Comparison of ENCODE assay signal across 8 mouse cellular contexts in genomic region chr17:47294091-47294534, GRCm38 (mm10).
DNase-seq lines count a peak whose midpoint lies in the region; ATAC-seq and TF ChIP-seq lines count a peak whose summit lies in the region.

No protein-coding gene starts in this region.

- TF ChIP-seq EP300 in lung, postnatal 0 days (IDR thresholded peaks at IDR 0.05): no peak; the same call in 1 of the 2 replicates
- no peak for TF ChIP-seq EP300 in stomach, postnatal 0 days (optimal IDR thresholded peaks at IDR 0.05)

- no peak for TF ChIP-seq CTCF in liver, adult 2 months (IDR thresholded peaks at IDR 0.05; ENCODE audit: low read depth, low read length)
- no peak for TF ChIP-seq CTCF in lung, postnatal 0 days (IDR thresholded peaks at IDR 0.05)
- no peak for TF ChIP-seq CTCF in stomach, postnatal 0 days (IDR thresholded peaks at IDR 0.05; ENCODE audit: low read depth)

- H3K4me1 ChIP-seq in liver, adult 2 months (ENCODE audit: control insufficient read depth, insufficient read depth, low read length): peaks cover 7% of the 10 kb centered on the region; the same call in 1 of the 2 replicates
- H3K4me1 ChIP-seq in forebrain, embryonic 12.5 days: peaks cover 18% of the 10 kb centered on the region
- peaks cover 19% of the 10 kb centered on the region for H3K4me1 ChIP-seq in lung, postnatal 0 days (ENCODE audit: insufficient read depth, low read depth, low read length)
- peaks cover 14% of the 10 kb centered on the region for H3K4me1 ChIP-seq in stomach, postnatal 0 days (replicated peaks; ENCODE audit: control insufficient read depth, insufficient read depth)

- H3K9me3 ChIP-seq in forebrain, embryonic 12.5 days: no peaks in the 10 kb centered on the region
- no peaks in the 10 kb centered on the region for H3K9me3 ChIP-seq in lung, postnatal 0 days (ENCODE audit: low read length)
- H3K9me3 ChIP-seq in stomach, postnatal 0 days (ENCODE audit: control insufficient read depth, low read length): no peaks in the 10 kb centered on the region

- no peak for DNase-seq in liver, adult 2 months (ENCODE audit: extremely low read depth, low read depth, low spot score)
- DNase-seq in liver: no peak
- peak; percentile 92 for DNase-seq in lung, postnatal 0 days (ENCODE audit: low spot score)
- peak; percentile 75 for DNase-seq in stomach, postnatal 0 days (ENCODE audit: low spot score)
- no peak for DNase-seq in c-Kit-positive CD71-positive TER-119-positive erythroid progenitor cells, embryonic 14.5 days (ENCODE audit: low spot score)
- no peak for DNase-seq in frontal cortex, postnatal 10 days (ENCODE audit: low spot score in 2 of 2)

- no peak overlapping the region for H3K4me2 ChIP-seq in forebrain, embryonic 12.5 days
- no peak overlapping the region for H3K4me2 ChIP-seq in lung, postnatal 0 days (replicated peaks; ENCODE audit: low read depth, low read length)
- H3K4me2 ChIP-seq in stomach, postnatal 0 days (replicated peaks; ENCODE audit: low read depth): no peak overlapping the region

- 0 out of 2 replicates have a peak, but pooled peaks have one; percentile 30 for ATAC-seq in forebrain, embryonic 12.5 days (ENCODE audit: low FRiP score)
- peak; percentile 75 to 90 for ATAC-seq in hematopoietic stem cell, adult 5-6 weeks (replicated peaks in 1 of 2; ENCODE audit: insufficient read depth in 1 of 2, low FRiP score in 2 of 2, low TSS enrichment in 1 of 2, low read depth in 1 of 2, poor library complexity in 2 of 2, severe bottlenecking in 2 of 2)
- ATAC-seq in lung, postnatal 0 days: peak; percentile 89
- peak; percentile 92 for ATAC-seq in stomach, postnatal 0 days (ENCODE audit: low FRiP score, low TSS enrichment)

- H3K36me3 ChIP-seq in liver, adult 2 months (ENCODE audit: control insufficient read depth, insufficient read depth, low read length): no peaks in the 10 kb centered on the region
- H3K36me3 ChIP-seq in forebrain, embryonic 12.5 days (replicated peaks): no peaks in the 10 kb centered on the region
- H3K36me3 ChIP-seq in lung, postnatal 0 days (ENCODE audit: insufficient read depth, low read length): no peaks in the 10 kb centered on the region
- no peaks in the 10 kb centered on the region for H3K36me3 ChIP-seq in stomach, postnatal 0 days (ENCODE audit: control insufficient read depth, insufficient read depth, low read length)

- no peak overlapping the region for H3K4me3 ChIP-seq in liver, adult 2 months (ENCODE audit: insufficient read depth, low read depth, low read length)
- no peak overlapping the region for H3K4me3 ChIP-seq in forebrain, embryonic 12.5 days (replicated peaks)
- no peak overlapping the region for H3K4me3 ChIP-seq in lung, postnatal 0 days (ENCODE audit: low read depth, low read length)
- no peak overlapping the region for H3K4me3 ChIP-seq in stomach, postnatal 0 days (ENCODE audit: low read depth, low read length)

- H3K27me3 ChIP-seq in liver, adult 2 months (ENCODE audit: control insufficient read depth, insufficient read depth, low read length): no peaks in the 10 kb centered on the region
- H3K27me3 ChIP-seq in forebrain, embryonic 12.5 days: no peaks in the 10 kb centered on the region
- H3K27me3 ChIP-seq in lung, postnatal 0 days (replicated peaks; ENCODE audit: insufficient read depth, low read length): no peaks in the 10 kb centered on the region
- H3K27me3 ChIP-seq in stomach, postnatal 0 days (ENCODE audit: control insufficient read depth, insufficient read depth, low read length): no peaks in the 10 kb centered on the region

- H3K79me2 ChIP-seq in liver, adult 2 months (ENCODE audit: control insufficient read depth, insufficient read depth, low read length): no peaks in the 10 kb centered on the region

- WGBS in liver, adult 2 months: 68% methylated on average over 5 of the region's 5 CpGs
- WGBS in forebrain, embryonic 12.5 days: 35% methylated on average over 5 of the region's 5 CpGs
- 18% methylated on average over 5 of the region's 5 CpGs for WGBS in lung, postnatal 0 days
- WGBS in stomach, postnatal 0 days: 12% methylated on average over 5 of the region's 5 CpGs

- H3K9ac ChIP-seq in liver, adult 2 months (ENCODE audit: low read depth, low read length): no peak overlapping the region
- no peak overlapping the region for H3K9ac ChIP-seq in forebrain, embryonic 12.5 days
- H3K9ac ChIP-seq in lung, postnatal 0 days (replicated peaks; ENCODE audit: low read depth): no peak overlapping the region
- no peak overlapping the region for H3K9ac ChIP-seq in stomach, postnatal 0 days (ENCODE audit: low read length)

- H3K27ac ChIP-seq in liver, adult 2 months (replicated peaks; ENCODE audit: insufficient read depth, low read depth, low read length): peak overlapping the region; percentile 68; the same call in 1 of the 2 replicates
- no peak overlapping the region for H3K27ac ChIP-seq in forebrain, embryonic 12.5 days
- peak overlapping the region; percentile 84 for H3K27ac ChIP-seq in lung, postnatal 0 days (ENCODE audit: low read length)
- peak overlapping the region; percentile 53 for H3K27ac ChIP-seq in stomach, postnatal 0 days (replicated peaks)

- TF ChIP-seq POLR2A in liver, adult 2 months (IDR thresholded peaks at IDR 0.05; ENCODE audit: extremely low read depth, insufficient read depth, low read length): no peak

Comparison
In these comparisons a context has a peak if more than half of its experiments do, and no peak if none do; other contexts are left out.
1. DNase-seq: peak in lung, postnatal 0 days (single experiment) and stomach, postnatal 0 days (single experiment); none in liver, adult 2 months (single experiment), liver (single experiment), c-Kit-positive CD71-positive TER-119-positive erythroid progenitor cells, embryonic 14.5 days (single experiment) and frontal cortex, postnatal 10 days (0 of 2).
2. ATAC-seq: peak in every context shown above with its lines; median percentile 92 in stomach, postnatal 0 days; 89 in lung, postnatal 0 days; 82 in hematopoietic stem cell, adult 5-6 weeks; 30 in forebrain, embryonic 12.5 days.